Mouse (Mus musculus) right cerebral cortex, postnatal 25 days (tissue): ENCODE data around the gene Sept11.

ENCODE experiments used
- DNase-seq: peaks from one replicate; pipeline ENCODE4 v3.0.0; 2022

The Sept11 gene

GRCm38 (mm10) chr5:93128765-93129164, 35.5 kb downstream of the Sept11 start:
- DNase-seq, result no peak

DNA sequence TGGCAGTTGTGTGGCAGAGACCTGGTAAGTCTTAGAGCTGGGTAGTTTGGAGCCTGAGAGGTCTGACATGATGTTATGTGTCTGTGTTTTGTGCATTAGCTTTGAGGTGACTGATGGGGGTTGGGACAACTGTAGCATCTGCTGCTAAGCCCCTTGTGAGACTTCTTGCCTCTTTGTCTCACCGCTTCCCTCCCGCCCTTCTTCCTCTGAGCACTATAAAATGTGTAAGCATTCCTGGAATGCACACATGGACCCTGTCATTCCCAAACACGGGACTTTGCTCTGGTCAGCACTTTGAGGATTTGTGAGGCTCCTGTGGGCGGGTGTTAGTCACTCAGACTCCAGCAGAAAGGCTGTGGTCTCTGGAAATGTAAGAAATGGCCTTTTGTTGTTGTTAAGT, 36.7 kb downstream of the Sept11 start:
- DNase-seq, result no peak

GRCm38 (mm10) chr5:93131401-93131800, 38.2 kb downstream of the Sept11 start:
- no peak for DNase-seq

DNA sequence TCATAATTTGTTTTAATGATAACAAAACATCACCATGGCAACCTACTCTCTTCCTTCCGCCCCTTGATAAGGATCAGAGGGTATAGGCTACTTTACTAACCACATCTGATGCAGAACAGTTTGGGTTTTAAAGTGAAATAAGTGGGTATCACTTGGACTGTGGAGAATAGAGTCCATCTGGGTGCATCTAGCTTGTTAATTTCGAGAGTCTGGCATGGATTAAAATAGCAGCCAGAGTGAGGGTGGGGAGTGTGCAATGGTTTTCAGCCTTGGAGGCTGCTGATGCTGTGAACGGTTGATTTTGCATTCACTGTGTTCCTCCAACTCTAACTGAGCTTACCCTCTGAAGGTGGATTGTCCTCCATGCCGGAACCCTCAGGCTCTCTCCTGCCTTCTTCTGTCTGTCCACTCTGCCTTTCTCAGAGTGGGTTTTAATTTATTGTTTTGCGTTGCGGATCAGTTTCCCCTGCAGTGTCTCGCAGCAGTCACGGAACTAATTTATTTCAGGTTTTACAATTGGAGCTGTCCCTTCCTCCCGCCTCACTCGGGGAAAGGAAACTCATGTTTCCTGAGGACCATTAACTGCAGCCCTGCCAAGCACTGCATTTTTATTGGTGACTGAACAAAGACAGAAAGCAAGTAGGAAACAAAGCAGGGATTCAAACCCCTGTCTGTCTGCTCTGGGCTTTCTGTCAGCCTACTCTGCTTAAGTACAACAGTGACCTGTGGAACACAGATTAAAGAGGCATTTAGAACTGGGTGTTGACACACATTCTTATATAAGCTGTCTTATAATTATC, 40.4 kb downstream of the Sept11 start:
- DNase-seq, result no peak

GRCm38 (mm10) chr5:93135368-93136107, 42.3 kb downstream of the Sept11 start:
- DNase-seq, result no peak

DNA sequence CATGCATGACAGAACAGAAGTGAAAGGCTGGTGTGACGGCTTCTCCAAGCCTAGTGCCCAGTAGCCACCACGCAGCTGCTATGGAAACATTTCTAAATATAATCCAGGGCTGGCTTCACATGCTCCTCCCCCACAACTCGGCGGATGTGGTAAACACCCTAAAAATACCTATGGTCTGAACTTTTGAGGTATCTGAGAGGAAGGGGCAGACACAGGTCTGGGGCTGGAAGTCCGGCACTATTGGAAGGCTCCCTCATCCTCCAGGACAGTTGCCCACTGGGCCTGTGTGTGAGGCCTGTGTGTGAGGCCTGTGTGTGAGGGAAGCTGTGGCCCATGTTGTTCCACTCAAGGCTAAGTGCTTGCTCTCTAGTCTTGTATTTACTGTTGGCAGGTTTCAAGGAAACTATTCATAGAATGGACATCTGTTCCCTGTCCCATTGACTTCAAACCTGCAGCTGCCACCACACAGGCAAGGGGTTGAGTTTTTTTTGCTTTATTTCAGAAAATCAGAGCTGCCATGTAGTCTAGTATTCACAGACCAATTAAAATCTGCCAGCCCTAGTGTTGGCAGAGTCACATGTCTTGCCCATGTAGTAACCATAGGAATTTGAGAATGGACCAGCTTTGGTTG, 43.8 kb downstream of the Sept11 start:
- DNase-seq, result peak; percentile 52

GRCm38 (mm10) chr5:93139350-93139749, 46.1 kb downstream of the Sept11 start:
- no peak for DNase-seq

GRCm38 (mm10) chr5:93140747-93141146, 47.5 kb downstream of the Sept11 start:
- no peak for DNase-seq

GRCm38 (mm10) chr5:93143360-93144091, 50.3 kb downstream of the Sept11 start:
- no peak for DNase-seq

GRCm38 (mm10) chr5:93144874-93145273, 51.6 kb downstream of the Sept11 start:
- DNase-seq, result no peak

DNA sequence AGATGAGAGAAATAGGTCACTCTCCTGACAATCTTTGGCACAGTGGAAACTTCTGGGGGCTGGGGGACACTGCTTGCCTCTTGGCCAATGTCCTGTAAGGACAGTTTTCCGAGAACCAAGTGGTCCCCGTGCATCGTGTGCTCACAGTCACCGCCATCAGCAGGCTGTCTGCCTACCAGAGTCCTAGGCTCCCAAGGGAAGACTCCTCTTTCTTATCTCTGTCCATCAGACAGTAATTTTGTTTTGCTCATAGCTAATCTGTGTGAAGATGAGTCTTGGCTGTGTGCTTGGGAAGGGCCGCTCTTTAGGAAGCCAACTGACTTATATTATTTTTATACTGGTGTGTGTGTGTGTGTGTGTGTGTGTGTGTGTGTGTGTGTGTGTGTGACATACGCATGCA, 52.3 kb downstream of the Sept11 start:
- DNase-seq, result no peak

DNA sequence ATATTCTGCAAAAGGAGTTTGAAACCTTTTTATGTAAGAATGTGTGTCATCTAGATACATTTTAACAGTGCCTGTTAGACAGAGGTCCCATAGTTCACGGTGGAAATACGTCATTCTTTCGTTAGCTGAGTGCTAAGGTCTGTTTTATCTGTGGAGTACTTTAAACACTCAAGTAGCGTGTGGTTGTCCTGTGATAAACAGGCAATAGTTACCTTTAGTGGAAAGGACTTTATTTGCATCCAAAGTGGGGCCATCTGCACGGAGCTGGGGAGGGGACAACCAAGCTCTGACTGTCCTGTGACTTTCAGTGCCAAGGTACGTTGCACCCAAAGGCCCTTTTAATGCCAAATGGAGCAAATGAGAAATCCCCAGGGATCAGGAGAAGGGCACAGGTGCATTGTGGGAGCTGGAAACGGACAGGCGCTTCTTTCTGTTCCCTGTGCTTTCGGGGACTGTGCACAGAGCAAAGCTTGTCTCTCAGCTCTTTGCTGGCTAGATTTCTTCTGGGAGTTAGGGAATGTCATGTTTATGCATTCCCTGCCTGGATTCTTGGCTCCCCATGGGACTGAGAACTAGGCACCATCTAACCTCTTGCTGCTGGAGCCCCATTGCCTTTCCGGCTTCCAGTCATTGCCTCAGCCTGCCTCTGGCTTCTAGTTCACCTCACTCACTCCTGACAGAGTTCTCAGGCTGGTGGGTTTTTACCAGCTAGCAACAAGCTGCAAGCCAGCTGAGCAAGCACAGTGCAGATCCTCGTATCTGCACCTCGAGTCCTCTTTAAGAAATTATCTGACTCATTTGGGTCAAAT, 56.9 kb downstream of the Sept11 start:
- no peak for DNase-seq

DNA sequence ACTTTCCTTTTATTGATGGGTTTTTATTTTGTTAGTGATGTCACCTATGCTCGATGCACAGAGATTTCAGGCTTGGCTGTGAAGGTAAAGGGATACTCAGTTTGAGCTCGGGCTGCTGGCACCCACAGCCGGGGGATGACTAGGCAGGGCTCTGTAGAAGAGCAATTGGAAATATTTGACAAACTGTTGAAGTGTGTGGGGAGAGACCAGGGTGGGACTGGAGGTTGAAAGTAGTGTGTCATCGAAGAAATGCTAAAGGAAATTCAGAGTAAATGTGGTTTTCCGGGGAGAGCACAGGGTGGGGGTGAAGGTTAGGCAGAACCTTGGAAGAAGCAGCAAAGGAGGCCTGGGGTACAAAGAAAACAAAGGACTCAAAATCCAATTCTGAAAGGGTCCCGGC, 58.7 kb downstream of the Sept11 start:
- no peak for DNase-seq

DNA sequence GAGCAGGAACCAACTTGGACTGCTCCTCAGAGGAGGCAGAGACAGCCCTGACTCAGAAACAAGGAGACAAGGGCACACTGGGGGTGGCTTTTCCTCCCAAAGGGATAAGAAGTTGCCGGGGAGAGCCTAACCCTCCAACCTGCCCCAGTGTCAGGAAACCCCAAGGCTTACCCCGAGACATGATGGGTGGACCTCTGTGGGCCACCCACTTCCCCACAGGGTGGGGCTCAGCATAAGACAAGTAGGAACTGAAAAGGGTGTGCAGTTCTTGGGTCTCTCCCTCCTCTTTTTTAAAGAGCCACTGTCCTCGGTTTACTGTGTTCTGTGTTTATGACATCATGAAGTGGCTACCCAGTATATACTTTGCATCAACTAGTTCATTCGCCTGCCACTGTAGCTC, 59.2 kb downstream of the Sept11 start:
- DNase-seq, result no peak

GRCm38 (mm10) chr5:93154401-93154800, 61.2 kb downstream of the Sept11 start:
- no peak for DNase-seq

GRCm38 (mm10) chr5:93163541-93163940, 70.3 kb downstream of the Sept11 start:
- no peak for DNase-seq

DNA sequence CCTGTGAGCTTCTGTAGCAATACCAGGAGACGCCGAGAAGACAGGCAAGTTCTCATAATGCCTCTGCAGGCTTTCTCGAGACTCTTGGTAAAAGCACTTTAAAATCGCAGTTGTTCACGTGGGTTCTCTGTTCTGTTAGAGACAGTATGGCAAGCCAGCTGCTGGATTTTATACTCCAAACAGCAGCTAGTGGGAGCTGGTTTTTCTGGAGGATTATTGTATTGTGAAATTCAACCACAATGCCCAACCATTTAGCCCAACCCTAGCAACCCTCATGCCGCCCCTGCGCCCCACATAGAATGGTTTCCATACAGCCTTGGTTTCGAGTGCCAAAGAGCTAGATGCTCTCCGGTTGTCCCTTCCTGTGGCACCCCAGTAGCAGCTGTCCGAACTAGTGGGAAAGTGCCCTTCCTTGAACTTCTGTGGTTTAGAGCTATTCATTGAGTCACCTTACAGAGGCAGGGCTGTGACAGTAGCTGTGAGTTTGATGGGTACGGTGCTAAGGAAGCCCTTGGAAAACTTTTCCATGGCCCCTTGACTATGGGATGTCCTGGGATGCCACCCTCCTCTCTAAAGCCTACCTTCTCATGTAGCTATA, 74.8 kb downstream of the Sept11 start:
- no peak for DNase-seq

DNA sequence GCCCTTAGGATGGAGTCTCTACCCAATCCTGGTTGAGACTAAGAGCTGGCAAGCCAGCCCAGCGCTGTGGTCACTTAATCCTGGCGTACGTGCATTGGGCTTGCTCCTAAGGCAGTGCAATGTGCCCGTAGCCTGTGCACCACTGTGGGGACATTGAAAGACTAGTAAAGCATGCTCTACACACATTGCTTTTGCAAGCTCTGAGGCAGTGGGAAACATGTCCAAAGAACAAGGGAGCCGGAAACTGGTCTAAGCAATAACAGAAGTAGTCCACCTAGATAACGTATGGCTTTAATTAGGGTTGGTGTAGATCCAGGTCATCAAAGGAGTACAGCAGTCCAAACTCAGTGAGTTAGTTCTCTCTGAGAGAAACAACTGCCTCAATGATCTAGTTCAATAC, 75.4 kb downstream of the Sept11 start:
- no peak for DNase-seq

- DNase-seq, result no peak
These were observed 78.2 kb downstream of the Sept11 start for GRCm38 (mm10) chr5:93171420-93171819.

DNA sequence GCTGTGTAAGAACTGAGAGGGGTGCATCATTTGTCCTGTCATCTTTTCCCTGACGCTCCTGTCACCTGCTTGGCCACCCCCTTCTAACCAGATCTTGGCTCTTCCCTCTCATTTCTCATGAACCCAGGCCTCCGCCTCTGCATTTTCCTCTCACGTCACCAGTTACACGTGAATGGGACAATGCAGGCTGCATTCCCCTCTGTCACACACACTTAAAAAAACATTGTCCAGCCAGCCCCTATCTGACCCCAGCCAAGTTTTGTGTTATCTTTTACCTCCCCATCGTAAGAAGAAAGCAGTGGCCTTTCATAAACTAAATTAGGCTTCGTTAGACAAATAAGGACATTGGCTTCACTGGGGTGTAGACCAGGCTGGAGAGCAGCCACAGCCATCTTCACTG, 79.3 kb downstream of the Sept11 start:
- DNase-seq, result no peak

DNA sequence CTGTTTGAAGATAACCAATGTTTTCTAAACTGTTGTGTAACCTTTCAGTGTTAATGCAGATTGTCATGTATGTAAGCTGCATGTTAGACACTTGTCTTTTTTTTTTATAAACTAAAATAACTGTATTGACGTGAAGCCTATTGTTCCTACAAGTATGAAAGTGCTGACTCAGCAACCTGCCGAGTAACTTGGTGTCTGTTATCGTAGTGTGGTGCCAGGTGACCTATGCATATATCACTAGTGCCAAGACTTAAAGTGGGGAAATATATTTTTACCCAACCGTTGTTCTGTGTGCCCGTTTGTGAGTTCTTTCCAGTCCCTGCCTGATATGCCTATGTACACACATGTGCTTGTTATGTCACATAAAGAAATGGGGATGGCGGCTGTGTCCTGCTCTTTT, 81.4 kb downstream of the Sept11 start:
- DNase-seq, result no peak

DNA sequence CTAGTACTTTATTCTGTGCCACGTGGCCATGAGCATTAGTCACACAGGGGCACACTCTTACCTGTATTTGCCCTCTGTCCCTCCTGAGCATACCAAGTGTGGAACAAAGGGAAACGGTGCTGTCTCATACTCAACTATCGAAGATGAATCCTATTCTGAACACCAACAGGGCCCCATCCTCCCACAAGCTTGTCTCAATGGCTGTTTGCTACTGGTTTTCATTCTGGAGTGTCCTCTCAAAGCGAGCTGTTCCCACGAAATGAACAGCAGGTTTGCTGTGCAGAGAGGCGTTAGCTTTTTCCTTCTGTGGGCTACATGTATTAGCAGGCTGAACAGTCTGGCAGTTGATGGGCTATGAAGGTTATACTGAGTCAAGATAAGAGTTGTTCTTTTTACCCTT, 85.4 kb downstream of the Sept11 start:
- DNase-seq, result no peak
